Mouse (Mus musculus) intestine, postnatal 0 days (tissue): ENCODE measurements around the gene Nectin3. TPM values are rescaled to one million over a fixed set of nuclear protein-coding genes. Genes with fewer than 3 reads are reported as not detected.
A peak's percentile ranks its signal among the peaks of the same experiment; 100 is the strongest.

Experiments used
- ATAC-seq: fragments of 200-750 bp; cut with Nextera tagmentation; 2 replicates; pipeline ENCODE4 v1.8.0; 2017; ENCODE audit warnings: mild to moderate bottlenecking, moderate TSS enrichment, moderate library complexity
- H3K27ac ChIP-seq: fragments of 300-500 bp; sonication (generic); 2 replicates; pipeline ENCODE4 v1.5.1; 2014; ENCODE audit warnings: mild to moderate bottlenecking, low read depth, low read length, moderate library complexity
- H3K27me3 ChIP-seq: fragments of 300-500 bp; sonication (generic); replicated peaks from 2 replicates; pipeline ENCODE4 v1.6.1; 2014; ENCODE audit warnings: low read length, mixed read lengths; ENCODE audit not compliant: control insufficient read depth, insufficient read depth
- H3K36me3 ChIP-seq: fragments of 300-500 bp; sonication (generic); 2 replicates; pipeline ENCODE4 v1.6.1; 2014; ENCODE audit warnings: mild to moderate bottlenecking, moderate library complexity; ENCODE audit not compliant: control insufficient read depth, insufficient read depth
- H3K4me1 ChIP-seq: fragments of 300-500 bp; sonication (generic); replicated peaks from 2 replicates; pipeline ENCODE4 v1.6.1; 2014; ENCODE audit warnings: antibody characterized with exemption, low read length, mixed read lengths; ENCODE audit not compliant: control insufficient read depth, insufficient read depth
- H3K4me2 ChIP-seq: fragments of 300-500 bp; sonication (generic); replicated peaks from 2 replicates; pipeline ENCODE4 v1.6.1; 2014; ENCODE audit warnings: low read depth, mild to moderate bottlenecking, moderate library complexity
- H3K4me3 ChIP-seq: fragments of 300-500 bp; sonication (generic); 2 replicates; pipeline ENCODE4 v1.5.1; 2014; ENCODE audit warnings: low read depth, low read length
- H3K9ac ChIP-seq: fragments of 300-500 bp; sonication (generic); 2 replicates; pipeline ENCODE4 v1.6.1; 2014; ENCODE audit warnings: mild to moderate bottlenecking, low read depth, low read length
- H3K9me3 ChIP-seq: fragments of 300-500 bp; sonication (generic); 2 replicates; pipeline ENCODE4 v1.6.1; 2016; ENCODE audit warnings: mixed run types; ENCODE audit not compliant: control insufficient read depth
- CTCF ChIP-seq: sonication (generic); IDR thresholded peaks from 2 replicates; pipeline ENCODE4 v1.5.1; 2016; ENCODE audit warnings: low read depth, mild to moderate bottlenecking, control low read depth, antibody characterized with exemption, moderate library complexity
- WGBS: fragments of 180-500 bp; shearing (Covaris S2); extraction: QIAGEN DNeasy Blood & Tissue Kit; methylation state at CpG from one replicate; pipeline ENCODE4 v1.1.7; 2014; 5-methylcytosine and 5-hydroxymethylcytosine counted together
- polyA plus RNA-seq: library from polyadenylated mRNA; unstranded; fragments of >200 nt; fragmentation: Nextera tagmentation; extraction: Ambion mirVana; gene quantifications from 2 replicates; pipeline ENCODE4 v1.2.1, GENCODE M21; 2015

Gene Nectin3
- polyA plus RNA-seq, 1 experiment from 2014 or later = 36.7 TPM

- no peak overlapping the region for H3K27ac ChIP-seq
- no peak overlapping the region for H3K4me2 ChIP-seq
- ATAC-seq = no peak
- H3K4me3 ChIP-seq = no peak overlapping the region
- TF ChIP-seq CTCF = no peak
- H3K9me3 ChIP-seq = no peaks in the 10 kb centered on the region
- H3K9ac ChIP-seq = no peak overlapping the region
- H3K4me1 ChIP-seq = no peaks in the 10 kb centered on the region
- H3K36me3 ChIP-seq = peaks cover 20% of the 10 kb centered on the region
- no peaks in the 10 kb centered on the region for H3K27me3 ChIP-seq
- WGBS = 98% methylated on average over 6 of the region's 6 CpGs
Measured at GRCm38 (mm10) chr16:46449013-46449412, 49.3 kb downstream of the Nectin3 start.

GRCm38 (mm10) chr16:46431317-46431716 is 67.0 kb downstream of the Nectin3 start:
- no peak overlapping the region for H3K27ac ChIP-seq
- WGBS = 88% methylated on average over 5 of the region's 5 CpGs
- H3K36me3 ChIP-seq = peaks cover 23% of the 10 kb centered on the region

GRCm38 (mm10) chr16:46416177-46416576 is 82.1 kb downstream of the Nectin3 start:
- Histone ChIP-seq H3K4me3 (no peak overlapping the region), H3K9me3 (no peaks in the 10 kb centered on the region), H3K4me2 (no peak overlapping the region), H3K36me3 (peaks cover 18% of the 10 kb centered on the region), H3K27me3 (no peaks in the 10 kb centered on the region), H3K27ac (no peak overlapping the region), H3K9ac (no peak overlapping the region), H3K4me1 (no peaks in the 10 kb centered on the region)
- WGBS = 78% methylated on average over 3 of the region's 3 CpGs
- ATAC-seq = no peak
- no peak for TF ChIP-seq CTCF

More at GRCm38 (mm10) chr16:46431317-46431716, 67.0 kb downstream of the Nectin3 start:
- Histone ChIP-seq H3K4me2 (no peak overlapping the region), H3K9me3 (no peaks in the 10 kb centered on the region), H3K27me3 (no peaks in the 10 kb centered on the region), H3K9ac (no peak overlapping the region), H3K4me1 (no peaks in the 10 kb centered on the region), H3K4me3 (no peak overlapping the region)
- no peak for TF ChIP-seq CTCF
- ATAC-seq = no peak

- WGBS = 85% methylated on average over 3 of the region's 3 CpGs
Measured at GRCm38 (mm10) chr16:46410739-46411057, 87.6 kb downstream of the Nectin3 start.

GRCm38 (mm10) chr16:46410053-46410738 is 88.1 kb downstream of the Nectin3 start:
- Histone ChIP-seq H3K4me1 (no peaks in the 10 kb centered on the region), H3K9me3 (no peaks in the 10 kb centered on the region), H3K27ac (peak overlapping the region; percentile 15; the same call in 1 of the 2 replicates), H3K4me2 (no peak overlapping the region), H3K36me3 (peaks cover 11% of the 10 kb centered on the region; the same call in 1 of the 2 replicates), H3K9ac (no peak overlapping the region), H3K4me3 (no peak overlapping the region), H3K27me3 (no peaks in the 10 kb centered on the region)
- peak; percentile 62 for ATAC-seq
- WGBS = 63% methylated on average over 6 of the region's 6 CpGs
- no peak for TF ChIP-seq CTCF

More at GRCm38 (mm10) chr16:46410739-46411057, 87.6 kb downstream of the Nectin3 start:
- H3K27me3 ChIP-seq = no peaks in the 10 kb centered on the region
- no peak for TF ChIP-seq CTCF
- H3K36me3 ChIP-seq = peaks cover 7% of the 10 kb centered on the region; the same call in 1 of the 2 replicates
- no peak overlapping the region for H3K4me3 ChIP-seq
- no peaks in the 10 kb centered on the region for H3K9me3 ChIP-seq
- no peak for ATAC-seq
- H3K4me1 ChIP-seq = no peaks in the 10 kb centered on the region
- H3K4me2 ChIP-seq = no peak overlapping the region
- H3K9ac ChIP-seq = no peak overlapping the region
- no peak overlapping the region for H3K27ac ChIP-seq

- no peak for ATAC-seq
- no peak overlapping the region for H3K4me3 ChIP-seq
- no peaks in the 10 kb centered on the region for H3K27me3 ChIP-seq
- 91% methylated on average over 15 of the region's 15 CpGs for WGBS
- H3K27ac ChIP-seq = no peak overlapping the region
- H3K4me1 ChIP-seq = no peaks in the 10 kb centered on the region
- no peak for TF ChIP-seq CTCF
- H3K9ac ChIP-seq = no peak overlapping the region
- H3K9me3 ChIP-seq = no peaks in the 10 kb centered on the region
- peaks cover 4% of the 10 kb centered on the region; the same call in 1 of the 2 replicates for H3K36me3 ChIP-seq
- no peak overlapping the region for H3K4me2 ChIP-seq
Measured at GRCm38 (mm10) chr16:46407997-46408396, 90.3 kb downstream of the Nectin3 start.
